Mouse (Mus musculus): ENCODE data around the gene Zfp944. TPM values are rescaled to one million over a fixed set of nuclear protein-coding genes. Genes with fewer than 3 reads are reported as not detected.

Gene Zfp944
- total RNA-seq (2023): 10 to 100 TPM; 10.6 to 12.7 TPM

GRCm38 (mm10) chr17:22361101-22361781 lies at the start of gene Zfp944, which contains the start of gene Zfp758:
Gene Zfp944, minus strand, starts transcription at chr17:22361400.
Gene Zfp758, plus strand, starts transcription at chr17:22361453.

GRCm38 (mm10) chr17:22314730-22315226 lies 46.4 kb downstream of the Zfp944 start, which contains the start of gene CT030661.1:
Gene CT030661.1, minus strand, starts transcription at chr17:22314837.

Other genes with a start within 250 kb of the Zfp944 start
- not detected for gene Zfp947, start 195.2 kb downstream of the Zfp944 start, total RNA-seq (2023)
- 1 to 10 TPM; 7.3 to 8.2 TPM for gene Zfp994, start 135.8 kb downstream of the Zfp944 start, total RNA-seq (2023)
- gene CT030661.1, start 46.6 kb downstream of the Zfp944 start, total RNA-seq (2023): 10 to 100 TPM; 10.9 to 13.2 TPM
- 10 to 100 TPM; 15.7 to 19.7 TPM for gene Zfp758, start 53 bp upstream of the Zfp944 start, total RNA-seq (2023)
- gene Zfp946, start 62.8 kb upstream of the Zfp944 start, total RNA-seq (2023): 1 to 10 TPM; 3.8 to 4.8 TPM
- gene Vmn2r111, start 212.1 kb upstream of the Zfp944 start, total RNA-seq (2023): not detected
- gene Vmn2r112, start 239.6 kb upstream of the Zfp944 start, total RNA-seq (2023): not detected

Measured in T-cell, adult 66 days (primary cell).